Mouse (Mus musculus): Measurements from ENCODE around the gene Shmt1.
"Not testable (repeated sequence)": the region's sequence is repeated elsewhere in the genome, so short reads cannot be mapped to it uniquely, and the experiment has no call there.

The Shmt1 gene

GRCm38 (mm10) chr11:60811618-60812017, at the start of gene Shmt1:
Shmt1 (minus strand) TSS chr11:60811718.
- DNase-seq: not testable (repeated sequence)

GRCm38 (mm10) chr11:60856587-60856986, 45.1 kb upstream of the Shmt1 start:
- DNase-seq: no peak

- DNase-seq: no peak
Observed at GRCm38 (mm10) chr11:60845415-60845814, 33.9 kb upstream of the Shmt1 start.

GRCm38 (mm10) chr11:60843412-60843811, 31.9 kb upstream of the Shmt1 start:
- no peak for DNase-seq

- DNase-seq: no peak
Observed at GRCm38 (mm10) chr11:60841467-60842200, 30.1 kb upstream of the Shmt1 start.

GRCm38 (mm10) chr11:60837644-60838406, 26.3 kb upstream of the Shmt1 start:
- peak; percentile 42 for DNase-seq

GRCm38 (mm10) chr11:60836897-60837296, 25.4 kb upstream of the Shmt1 start:
- no peak for DNase-seq

- DNase-seq: peak; percentile 93
Observed at GRCm38 (mm10) chr11:60830433-60831052, 19.0 kb upstream of the Shmt1 start, which contains the start of gene Dhrs7b. Dhrs7b (plus strand) TSS chr11:60830631.

- DNase-seq: peak; percentile 61
Observed at GRCm38 (mm10) chr11:60828903-60829302, 17.4 kb upstream of the Shmt1 start.

GRCm38 (mm10) chr11:60827241-60827945, 15.9 kb upstream of the Shmt1 start:
- peak; percentile 49 for DNase-seq

GRCm38 (mm10) chr11:60826700-60827099, 15.2 kb upstream of the Shmt1 start:
- DNase-seq: no peak

- DNase-seq: peak; percentile 83
Observed at GRCm38 (mm10) chr11:60825191-60825590, 13.7 kb upstream of the Shmt1 start.

GRCm38 (mm10) chr11:60823771-60824170, 12.3 kb upstream of the Shmt1 start:
- DNase-seq: no peak

GRCm38 (mm10) chr11:60816398-60816797, 4.9 kb upstream of the Shmt1 start:
- no peak for DNase-seq

- DNase-seq: peak; percentile 98
Observed at GRCm38 (mm10) chr11:60811054-60811460, 461 bp downstream of the Shmt1 start.

GRCm38 (mm10) chr11:60810046-60810965, 1.2 kb downstream of the Shmt1 start:
- peak; percentile 87 for DNase-seq

GRCm38 (mm10) chr11:60809546-60809945, 2.0 kb downstream of the Shmt1 start:
- peak; percentile 64 for DNase-seq

GRCm38 (mm10) chr11:60808286-60809070, 3.0 kb downstream of the Shmt1 start:
- DNase-seq: peak; percentile 83

GRCm38 (mm10) chr11:60800892-60801291, 10.6 kb downstream of the Shmt1 start:
- DNase-seq: no peak

- DNase-seq: no peak
Observed at GRCm38 (mm10) chr11:60799977-60800376, 11.5 kb downstream of the Shmt1 start.

- no peak for DNase-seq
Observed at GRCm38 (mm10) chr11:60796342-60796741, 15.2 kb downstream of the Shmt1 start.
